Mouse (Mus musculus): ENCODE results near the gene Hoxa1. TPM values are rescaled to one million over a fixed set of nuclear protein-coding genes. Genes with fewer than 3 reads are reported as not detected.

Hoxa1 gene
- polyA plus RNA-seq, 1 experiment = 2.0 TPM

- H3K4me2 ChIP-seq (ENCODE audit: low read depth) = no peak overlapping the region
Observed at GRCm38 (mm10) chr6:52201269-52201668, 43.2 kb upstream of the Hoxa1 start.

GRCm38 (mm10) chr6:52200751-52201250 is 42.7 kb upstream of the Hoxa1 start:
- Histone ChIP-seq H3ac (ENCODE audit: control insufficient read depth, insufficient read length) (no peak overlapping the region), H3K27me3 (ENCODE audit: control insufficient read depth, insufficient read depth, insufficient read length) (no peaks in the 10 kb centered on the region), H3K79me2 (ENCODE audit: control insufficient read depth, insufficient read depth) (no peaks in the 10 kb centered on the region), H3K4me2 (ENCODE audit: low read depth) (no peak overlapping the region), H3K4me3 (no peak overlapping the region), H3K36me3 (ENCODE audit: control insufficient read depth, insufficient read depth) (peaks cover 16% of the 10 kb centered on the region)
- TF ChIP-seq REST (IDR thresholded peaks at IDR 0.05; ENCODE audit: insufficient read depth, insufficient read length) = no peak
- no peak for TF ChIP-seq SRF (IDR thresholded peaks at IDR 0.05; ENCODE audit: control insufficient read depth, insufficient read length, low read depth)
- no peak for TF ChIP-seq USF1 (IDR thresholded peaks at IDR 0.05; ENCODE audit: low read depth)
- TF ChIP-seq E2F4 (IDR thresholded peaks at IDR 0.05; ENCODE audit: insufficient read depth) = no peak
- TF ChIP-seq TCF3 (IDR thresholded peaks at IDR 0.05; ENCODE audit: insufficient read length, low read depth) = no peak
- TF ChIP-seq TCF12 (IDR thresholded peaks at IDR 0.05; ENCODE audit: insufficient read depth, poor library complexity, severe bottlenecking) = no peak
- TF ChIP-seq CEBPB (IDR thresholded peaks at IDR 0.05; ENCODE audit: insufficient read depth, poor library complexity, severe bottlenecking) = no peak
- no peak for TF ChIP-seq MAX (IDR thresholded peaks at IDR 0.05; ENCODE audit: low read depth)
- no peak for TF ChIP-seq POLR2AphosphoS2 (IDR thresholded peaks at IDR 0.05; ENCODE audit: insufficient read length, low read depth)
- TF ChIP-seq POLR2A (IDR thresholded peaks at IDR 0.05; ENCODE audit: insufficient read length, low read depth) = no peak
- no peak for TF ChIP-seq MYOG (IDR thresholded peaks at IDR 0.05; ENCODE audit: control insufficient read depth in 1 of 3, insufficient read depth in 1 of 3, insufficient read length in 2 of 3, low read depth in 2 of 3)
- TF ChIP-seq MYOD1 (IDR thresholded peaks at IDR 0.05; ENCODE audit: control insufficient read depth in 1 of 3, insufficient read length in 2 of 3, low read depth in 2 of 3) = no peak

More at GRCm38 (mm10) chr6:52201269-52201668, 43.2 kb upstream of the Hoxa1 start:
- Histone ChIP-seq H3ac (ENCODE audit: control insufficient read depth, insufficient read length) (no peak overlapping the region), H3K36me3 (ENCODE audit: control insufficient read depth, insufficient read depth) (peaks cover 16% of the 10 kb centered on the region), H3K79me2 (ENCODE audit: control insufficient read depth, insufficient read depth) (no peaks in the 10 kb centered on the region), H3K4me3 (no peak overlapping the region), H3K27me3 (ENCODE audit: control insufficient read depth, insufficient read depth, insufficient read length) (no peaks in the 10 kb centered on the region)
- no peak for TF ChIP-seq E2F4 (IDR thresholded peaks at IDR 0.05; ENCODE audit: insufficient read depth)
- no peak for TF ChIP-seq USF1 (IDR thresholded peaks at IDR 0.05; ENCODE audit: low read depth)
- no peak for TF ChIP-seq CEBPB (IDR thresholded peaks at IDR 0.05; ENCODE audit: insufficient read depth, poor library complexity, severe bottlenecking)
- TF ChIP-seq POLR2A (IDR thresholded peaks at IDR 0.05; ENCODE audit: insufficient read length, low read depth) = no peak

GRCm38 (mm10) chr6:52200073-52200750 is 42.1 kb upstream of the Hoxa1 start:
- Histone ChIP-seq H3ac (ENCODE audit: control insufficient read depth, insufficient read length) (no peak overlapping the region), H3K27me3 (ENCODE audit: control insufficient read depth, insufficient read depth, insufficient read length) (no peaks in the 10 kb centered on the region)

GRCm38 (mm10) chr6:52197271-52197670 is 39.2 kb upstream of the Hoxa1 start:
- Histone ChIP-seq H3K4me2 (ENCODE audit: low read depth) (peak overlapping the region; percentile 14), H3K36me3 (ENCODE audit: control insufficient read depth, insufficient read depth) (peaks cover 5% of the 10 kb centered on the region), H3ac (ENCODE audit: control insufficient read depth, insufficient read length) (no peak overlapping the region), H3K27me3 (ENCODE audit: control insufficient read depth, insufficient read depth, insufficient read length) (no peaks in the 10 kb centered on the region), H3K79me2 (ENCODE audit: control insufficient read depth, insufficient read depth) (peaks cover 2% of the 10 kb centered on the region), H3K4me3 (no peak overlapping the region)
- TF ChIP-seq POLR2A (IDR thresholded peaks at IDR 0.05; ENCODE audit: insufficient read length, low read depth) = no peak
- TF ChIP-seq POLR2AphosphoS2 (IDR thresholded peaks at IDR 0.05; ENCODE audit: insufficient read length, low read depth) = no peak

More at GRCm38 (mm10) chr6:52200073-52200750, 42.1 kb upstream of the Hoxa1 start:
- Histone ChIP-seq H3K4me2 (ENCODE audit: low read depth) (no peak overlapping the region), H3K79me2 (ENCODE audit: control insufficient read depth, insufficient read depth) (no peaks in the 10 kb centered on the region), H3K36me3 (ENCODE audit: control insufficient read depth, insufficient read depth) (peaks cover 12% of the 10 kb centered on the region), H3K4me3 (no peak overlapping the region)
- TF ChIP-seq REST (IDR thresholded peaks at IDR 0.05; ENCODE audit: insufficient read depth, insufficient read length) (no peak), SRF (IDR thresholded peaks at IDR 0.05; ENCODE audit: control insufficient read depth, insufficient read length, low read depth) (no peak), MYOG (IDR thresholded peaks at IDR 0.05; ENCODE audit: control insufficient read depth in 1 of 3, insufficient read depth in 1 of 3, insufficient read length in 2 of 3, low read depth in 2 of 3) (no peak), USF1 (IDR thresholded peaks at IDR 0.05; ENCODE audit: low read depth) (no peak), TCF3 (IDR thresholded peaks at IDR 0.05; ENCODE audit: insufficient read length, low read depth) (no peak), MYOD1 (IDR thresholded peaks at IDR 0.05; ENCODE audit: control insufficient read depth in 1 of 3, insufficient read length in 2 of 3, low read depth in 2 of 3) (no peak), CEBPB (IDR thresholded peaks at IDR 0.05; ENCODE audit: insufficient read depth, poor library complexity, severe bottlenecking) (no peak), POLR2A (IDR thresholded peaks at IDR 0.05; ENCODE audit: insufficient read length, low read depth) (no peak), TCF12 (IDR thresholded peaks at IDR 0.05; ENCODE audit: insufficient read depth, poor library complexity, severe bottlenecking) (no peak)

GRCm38 (mm10) chr6:52196811-52197210 is 38.7 kb upstream of the Hoxa1 start:
- TF ChIP-seq TCF12 (IDR thresholded peaks at IDR 0.05; ENCODE audit: insufficient read depth, poor library complexity, severe bottlenecking) = no peak
- TF ChIP-seq USF1 (IDR thresholded peaks at IDR 0.05; ENCODE audit: low read depth) = no peak
- TF ChIP-seq POLR2AphosphoS2 (IDR thresholded peaks at IDR 0.05; ENCODE audit: insufficient read length, low read depth) = no peak
- no peak for TF ChIP-seq TCF3 (IDR thresholded peaks at IDR 0.05; ENCODE audit: insufficient read length, low read depth)
- TF ChIP-seq CEBPB (IDR thresholded peaks at IDR 0.05; ENCODE audit: insufficient read depth, poor library complexity, severe bottlenecking) = no peak
- TF ChIP-seq POLR2A (IDR thresholded peaks at IDR 0.05; ENCODE audit: insufficient read length, low read depth) = no peak
- TF ChIP-seq MYOG (IDR thresholded peaks at IDR 0.05; ENCODE audit: control insufficient read depth in 1 of 3, insufficient read depth in 1 of 3, insufficient read length in 2 of 3, low read depth in 2 of 3) = no peak
- TF ChIP-seq MAX (IDR thresholded peaks at IDR 0.05; ENCODE audit: low read depth) = no peak
- TF ChIP-seq E2F4 (IDR thresholded peaks at IDR 0.05; ENCODE audit: insufficient read depth) = no peak
- Histone ChIP-seq H3K4me3 (no peak overlapping the region), H3ac (ENCODE audit: control insufficient read depth, insufficient read length) (no peak overlapping the region), H3K79me2 (ENCODE audit: control insufficient read depth, insufficient read depth) (peaks cover 4% of the 10 kb centered on the region), H3K27me3 (ENCODE audit: control insufficient read depth, insufficient read depth, insufficient read length) (no peaks in the 10 kb centered on the region), H3K4me2 (ENCODE audit: low read depth) (peak overlapping the region; percentile 14), H3K36me3 (ENCODE audit: control insufficient read depth, insufficient read depth) (peaks cover under 1% of the 10 kb centered on the region)
